Mouse (Mus musculus) WW6 (cell line): ENCODE data around the gene Tmem184b.

Source experiments
- DNase-seq: peaks from one replicate; pipeline ENCODE4 v3.0.0-alpha.2; 2013; ENCODE audit warnings: low read depth, low spot score

Gene Tmem184b

GRCm38 (mm10) chr15:79368313-79368811 lies 35.0 kb downstream of the Tmem184b start:
- DNase-seq = no peak

DNA sequence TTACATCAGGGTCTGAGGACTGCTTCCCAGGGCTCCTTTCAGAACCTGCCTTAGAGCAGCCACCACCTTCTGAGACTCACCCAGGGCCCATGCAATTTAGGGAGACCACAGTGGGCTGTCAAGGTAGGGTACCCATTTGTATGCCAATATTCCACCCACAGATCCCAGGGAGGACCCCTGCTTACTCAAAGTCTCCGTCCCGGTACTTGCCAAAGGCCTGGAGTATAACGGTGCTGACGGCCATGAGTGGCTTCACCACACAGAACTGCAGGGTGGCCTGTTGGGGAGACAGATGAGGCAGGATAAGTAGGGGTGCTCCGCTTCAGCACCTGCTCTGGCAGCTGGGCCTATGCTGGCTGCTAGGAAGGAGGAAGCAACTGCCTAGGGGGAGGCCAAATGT lies 37.0 kb downstream of the Tmem184b start:
- no peak for DNase-seq

GRCm38 (mm10) chr15:79365068-79365467 lies 38.3 kb downstream of the Tmem184b start:
- no peak for DNase-seq

- DNase-seq = no peak
Observed at GRCm38 (mm10) chr15:79364120-79364519, 39.2 kb downstream of the Tmem184b start.

GRCm38 (mm10) chr15:79361023-79361422 lies 42.3 kb downstream of the Tmem184b start:
- no peak for DNase-seq

DNA sequence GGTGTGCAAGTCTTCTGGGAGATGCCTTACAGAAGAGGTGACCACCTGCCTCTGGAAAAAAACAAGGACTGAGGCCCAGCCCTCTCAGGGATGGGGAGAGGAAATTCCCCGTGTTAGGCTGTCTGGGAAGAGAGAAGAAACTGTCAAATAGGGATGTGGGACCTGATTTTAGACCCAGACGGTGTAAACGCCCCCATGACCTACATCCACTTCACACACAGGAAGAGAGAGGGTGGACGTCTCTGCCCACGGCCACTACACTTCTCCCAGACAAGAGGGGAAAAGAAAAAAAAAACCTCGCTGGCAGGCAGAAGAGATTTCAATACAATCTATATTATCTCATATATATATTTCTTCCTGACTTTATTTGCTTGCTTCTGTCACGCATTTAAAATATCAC lies 43.0 kb downstream of the Tmem184b start:
- no peak for DNase-seq

DNA sequence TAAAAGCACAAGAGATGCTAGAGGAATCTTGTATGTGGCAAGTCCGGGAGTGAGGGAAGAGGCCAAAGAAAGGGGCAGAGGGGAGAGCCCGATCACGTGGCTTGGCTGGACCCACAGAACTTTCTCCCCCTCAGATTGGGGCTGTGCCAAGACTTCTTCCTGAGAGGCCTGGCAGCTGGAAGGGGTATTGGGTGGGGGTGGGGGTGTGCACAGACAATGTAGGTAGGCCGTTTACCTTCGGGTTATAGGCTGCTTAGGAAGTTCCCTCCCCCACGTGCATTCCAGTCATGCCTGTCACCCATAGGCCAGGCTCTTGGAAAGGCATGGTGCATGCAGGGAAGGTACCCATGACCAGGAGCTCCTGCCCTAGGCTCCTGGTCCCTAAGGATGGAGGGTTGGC lies 43.4 kb downstream of the Tmem184b start:
- no peak for DNase-seq

DNA sequence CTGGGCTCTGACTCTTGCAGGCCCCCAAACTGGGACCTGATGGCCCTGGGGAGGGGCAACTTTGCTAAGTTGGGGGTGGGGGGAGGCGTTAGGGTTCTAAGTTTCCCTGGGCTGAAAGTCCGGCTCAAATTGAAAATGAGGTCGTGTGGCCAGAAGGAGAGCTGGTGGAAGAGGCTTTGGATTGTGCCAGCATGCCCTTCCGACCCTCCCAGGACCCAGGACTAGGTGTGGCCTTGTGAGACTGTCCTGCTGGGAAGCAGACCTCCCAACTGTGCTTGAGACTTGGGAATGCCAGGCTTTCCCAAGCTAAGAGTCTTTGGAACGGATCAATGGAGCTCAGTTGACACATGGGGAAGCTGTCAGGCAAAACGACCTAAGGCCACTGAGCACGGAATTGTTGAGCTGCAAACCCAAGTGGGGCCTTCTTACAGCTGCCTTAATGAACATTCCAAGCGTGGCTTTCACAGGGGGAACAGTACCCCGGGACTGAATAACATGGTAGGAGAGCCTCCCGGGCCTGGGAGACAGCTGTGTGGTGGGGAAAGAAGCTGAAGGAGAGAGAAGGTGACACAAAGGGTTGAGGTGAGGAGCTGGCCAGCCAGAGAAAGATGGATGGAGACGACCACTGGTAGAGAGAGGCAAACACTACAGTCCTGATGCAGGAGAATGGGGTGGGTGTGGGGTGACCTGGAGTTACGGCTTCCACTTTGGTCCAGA lies 45.2 kb downstream of the Tmem184b start:
- DNase-seq = no peak

GRCm38 (mm10) chr15:79357036-79357911 lies 46.1 kb downstream of the Tmem184b start:
- peak; percentile 49 for DNase-seq

GRCm38 (mm10) chr15:79356481-79356880 lies 46.9 kb downstream of the Tmem184b start:
- no peak for DNase-seq

- no peak for DNase-seq
Observed at GRCm38 (mm10) chr15:79354619-79355018, 48.8 kb downstream of the Tmem184b start.

DNA sequence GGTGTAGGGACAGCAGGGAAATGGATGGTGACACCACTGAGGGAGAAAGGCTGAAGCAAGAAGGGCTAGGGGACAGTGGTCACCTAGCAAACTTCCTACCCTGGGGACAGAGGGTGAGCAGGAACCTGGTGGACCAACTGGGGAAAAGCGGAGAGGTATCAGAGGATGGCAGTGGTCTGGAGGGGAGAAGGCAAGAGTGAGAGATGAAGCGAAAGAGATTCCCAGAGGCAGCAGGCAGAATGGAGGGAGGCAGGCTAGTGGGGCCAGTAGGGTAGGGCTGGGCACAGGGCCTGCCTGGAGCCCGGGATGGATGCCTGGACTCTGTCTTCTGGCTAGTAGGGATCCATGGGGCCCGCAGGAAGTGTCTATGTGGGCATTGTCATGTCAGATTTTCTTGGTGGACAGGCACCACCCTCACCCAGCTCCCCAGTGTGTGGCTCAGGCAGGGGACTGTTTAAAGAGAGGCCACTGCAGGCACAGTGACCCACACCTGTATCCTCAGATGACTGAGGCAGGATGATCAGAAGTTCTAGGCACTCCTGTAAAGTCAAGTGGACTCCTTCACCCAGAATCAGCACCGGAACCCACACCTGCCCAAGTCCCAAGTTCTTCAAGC lies 49.6 kb downstream of the Tmem184b start:
- DNase-seq = no peak

DNA sequence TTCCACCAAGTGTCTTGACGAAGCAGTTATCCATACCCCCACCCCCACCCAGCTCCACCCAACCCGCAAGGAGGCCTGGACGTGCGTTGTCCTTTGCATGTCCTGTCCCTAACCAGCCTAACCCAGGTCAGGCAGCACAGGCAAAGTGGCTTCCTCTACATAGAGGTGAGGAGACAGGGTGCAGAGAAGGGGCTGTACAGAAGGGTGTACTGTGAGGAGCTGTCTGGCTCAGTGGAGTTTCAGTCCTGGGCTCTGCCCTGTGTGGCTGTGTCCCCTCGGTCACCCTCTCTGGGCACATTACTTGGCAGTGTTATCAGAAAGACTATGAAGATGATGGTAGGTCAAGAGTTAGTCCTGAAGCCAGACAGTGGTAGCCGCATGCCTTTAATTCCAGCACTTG lies 50.9 kb downstream of the Tmem184b start:
- DNase-seq = no peak

DNA sequence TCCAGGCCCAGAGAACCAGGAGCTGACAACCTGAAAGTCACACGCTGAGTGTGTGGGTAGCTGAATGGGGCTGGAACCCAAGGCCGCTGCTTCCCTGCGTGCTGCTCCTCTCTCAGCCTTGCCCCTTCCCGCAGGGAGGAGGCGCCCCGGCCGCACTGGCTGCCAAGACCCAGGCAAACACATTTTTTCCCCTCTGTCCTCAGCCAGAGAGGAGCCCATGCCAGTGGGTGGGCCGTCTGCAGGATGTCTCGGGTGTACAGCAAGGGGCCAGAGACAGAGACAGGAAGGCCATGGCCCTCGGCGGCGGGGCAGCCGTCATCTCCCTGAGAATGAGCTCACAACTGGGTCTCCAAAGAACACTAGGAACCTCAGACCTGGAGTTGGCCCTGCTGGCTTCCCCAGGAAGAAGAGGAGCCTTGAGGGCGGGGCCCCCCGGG lies 52.0 kb downstream of the Tmem184b start:
- DNase-seq = no peak

DNA sequence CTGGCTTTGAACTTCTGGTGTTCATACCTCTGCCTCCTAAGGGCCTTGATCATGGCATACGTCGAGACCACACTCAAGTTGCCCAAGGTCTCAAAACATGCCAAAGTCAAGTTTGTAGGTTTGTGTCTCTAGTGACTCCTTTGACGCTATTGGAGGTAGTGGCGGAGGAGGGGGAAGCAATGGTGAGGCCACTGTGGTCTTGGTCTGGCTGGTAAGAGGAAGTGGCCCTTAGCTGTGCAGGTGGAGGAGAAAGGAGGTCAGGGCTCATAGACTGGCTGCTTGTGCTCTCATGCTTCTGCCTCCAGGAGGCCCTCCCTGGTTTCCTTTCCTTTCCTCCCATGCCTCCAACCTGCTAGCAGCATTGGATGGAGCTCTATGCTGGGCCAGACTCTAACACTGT lies 52.5 kb downstream of the Tmem184b start:
- DNase-seq = no peak

DNA sequence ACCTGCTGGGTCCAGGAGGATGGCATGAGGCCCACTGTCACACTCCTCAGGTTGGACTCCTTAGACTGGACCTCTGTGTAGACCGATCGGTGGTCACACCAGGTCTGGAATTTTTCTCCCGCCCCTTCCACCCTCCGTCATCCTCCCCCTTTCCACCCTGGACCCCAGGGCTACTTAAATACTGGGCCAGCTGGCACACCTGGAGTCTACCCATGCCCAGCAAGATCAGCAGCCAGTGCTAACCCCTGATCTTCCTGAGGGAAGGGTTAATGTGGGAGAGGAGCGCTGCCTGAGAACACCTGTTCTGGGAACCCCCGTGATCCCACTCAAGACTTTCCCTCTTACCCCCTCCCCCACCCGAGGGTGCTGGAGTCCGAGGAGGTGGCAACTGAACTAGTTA lies 54.7 kb downstream of the Tmem184b start:
- no peak for DNase-seq

- no peak for DNase-seq
Observed at GRCm38 (mm10) chr15:79347845-79348506, 55.4 kb downstream of the Tmem184b start.

- peak; percentile 84 for DNase-seq
Observed at GRCm38 (mm10) chr15:79347165-79347844, 56.1 kb downstream of the Tmem184b start.

DNA sequence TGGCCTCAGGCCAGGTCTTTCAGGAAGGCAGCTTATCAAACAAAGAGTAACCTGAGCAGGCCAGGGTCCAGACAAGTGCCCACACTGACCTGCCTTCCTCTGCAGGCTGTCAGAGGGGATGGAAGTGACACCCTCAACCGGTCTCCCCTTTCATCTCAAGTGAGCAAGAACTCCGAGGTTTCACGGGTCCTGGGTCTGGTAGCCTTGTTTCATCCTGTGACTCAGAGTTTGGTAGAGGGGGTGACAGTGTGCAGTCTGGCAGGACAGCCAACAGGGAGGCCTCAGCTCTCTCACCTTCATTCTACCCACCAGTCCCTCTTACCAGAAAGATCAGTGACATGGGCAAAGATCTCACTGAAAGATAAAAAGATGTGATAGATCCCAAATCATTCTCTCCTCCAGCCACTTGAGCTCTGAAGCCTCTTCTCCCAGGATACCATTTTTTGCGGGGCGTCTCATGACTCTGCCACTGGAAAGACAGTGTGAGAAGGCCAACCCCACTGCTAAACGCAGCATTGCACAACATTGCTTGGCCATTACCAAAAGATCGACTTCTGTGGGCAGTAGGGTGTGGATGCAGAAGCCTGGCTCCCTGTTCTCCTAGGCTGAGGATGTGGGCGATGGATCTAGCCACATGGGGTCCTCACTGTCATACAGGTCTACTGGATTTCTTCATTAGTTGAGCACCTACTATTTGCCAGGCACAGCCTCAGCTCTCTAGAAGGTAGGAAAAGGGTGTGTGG lies 57.1 kb downstream of the Tmem184b start, which contains the start of gene Maff:
TSS of gene Maff (plus strand) at position 571 of the 743 bp plus-strand sequence.
- no peak for DNase-seq

DNA sequence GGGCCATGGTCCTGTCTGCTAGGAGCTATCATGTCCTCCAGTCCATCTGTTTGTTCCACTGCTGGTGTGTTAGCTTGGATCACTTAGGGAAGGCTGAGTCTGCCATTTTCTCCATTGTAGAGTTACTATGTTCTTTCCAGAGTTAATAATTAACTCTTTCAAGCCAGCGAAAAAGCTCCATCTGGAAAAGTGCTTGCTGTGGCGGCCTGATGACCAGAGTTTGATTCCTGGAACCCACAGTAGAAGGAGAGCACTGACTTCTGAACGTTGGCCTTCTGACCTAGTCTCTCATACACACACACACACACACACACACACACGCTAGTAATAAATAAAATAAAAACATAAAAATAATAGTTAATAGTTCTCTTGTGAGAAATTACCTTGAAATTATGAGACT lies 58.7 kb downstream of the Tmem184b start:
- DNase-seq = no peak
